Mouse (Mus musculus): ENCODE measurements around the gene Hist1h2bq. TPM values are rescaled to one million over a fixed set of nuclear protein-coding genes. Genes with fewer than 3 reads are reported as not detected.
"Not testable (repeated sequence)": the region's sequence is repeated elsewhere in the genome, so short reads cannot be mapped to it uniquely, and the experiment has no call there.

The Hist1h2bq gene
- 1.2 and 2.3 TPM in 2 replicates for polyA plus RNA-seq (2012; rRNA removed)

DNA sequence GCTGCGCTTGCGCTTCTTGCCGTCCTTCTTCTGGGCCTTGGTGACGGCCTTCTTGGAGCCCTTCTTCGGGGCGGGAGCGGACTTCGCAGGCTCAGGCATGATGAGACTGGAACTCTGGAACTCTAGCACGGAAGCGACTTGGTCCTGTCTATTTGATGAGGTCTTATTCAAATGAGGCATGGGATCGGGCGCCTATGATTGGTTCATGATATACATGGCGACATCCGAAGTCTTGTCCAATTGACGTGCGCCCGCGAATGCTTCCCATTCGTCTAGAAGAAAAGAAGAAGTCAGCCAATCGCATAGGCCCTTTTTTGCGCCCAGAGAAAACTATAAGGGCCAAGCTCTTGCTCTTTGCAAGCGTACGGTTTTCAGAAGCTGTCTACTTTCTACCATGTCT lies at the start of gene Hist1h2bq, which contains the start of gene Hist1h2ao:
Gene Hist1h2bq, minus strand, starts transcription at position 125 of the 400 bp plus-strand sequence.
Gene Hist1h2ao, plus strand, starts transcription at position 393 of the 400 bp plus-strand sequence.
- WGBS: no CpG with 5 or more reads among the region's 23 CpGs
- H3K4me1 ChIP-seq (ENCODE audit: control insufficient read depth, insufficient read depth, low read length); H3K4me3 ChIP-seq (replicated peaks; ENCODE audit: insufficient read depth, low read depth, low read length); DNase-seq; H3K27me3 ChIP-seq (ENCODE audit: control insufficient read depth, insufficient read depth, low read length); H3K27ac ChIP-seq (ENCODE audit: insufficient read depth, low read length): not testable (repeated sequence)

GRCm38 (mm10) chr13:21855698-21856162 lies 45.7 kb upstream of the Hist1h2bq start:
- Histone ChIP-seq H3K27ac (ENCODE audit: insufficient read depth, low read length) (0 out of 2 replicates have a peak overlapping the region, but pooled peaks have one; percentile 28), H3K4me1 (ENCODE audit: control insufficient read depth, insufficient read depth, low read length) (no peaks in the 10 kb centered on the region; the same call in 1 of the 2 replicates), H3K27me3 (ENCODE audit: control insufficient read depth, insufficient read depth, low read length) (no peaks in the 10 kb centered on the region), H3K4me3 (replicated peaks; ENCODE audit: insufficient read depth, low read depth, low read length) (peak overlapping the region; percentile 84)
- DNase-seq: peak; percentile 61 to 80
- TF ChIP-seq POLR2A (IDR thresholded peaks at IDR 0.05; ENCODE audit: borderline replicate concordance, insufficient read depth, low read length) (no peak), CTCF (IDR thresholded peaks at IDR 0.05; ENCODE audit: borderline replicate concordance, insufficient read depth, low read depth, low read length) (no peak)
- WGBS: 4% methylated on average over 15 of the region's 15 CpGs

DNA sequence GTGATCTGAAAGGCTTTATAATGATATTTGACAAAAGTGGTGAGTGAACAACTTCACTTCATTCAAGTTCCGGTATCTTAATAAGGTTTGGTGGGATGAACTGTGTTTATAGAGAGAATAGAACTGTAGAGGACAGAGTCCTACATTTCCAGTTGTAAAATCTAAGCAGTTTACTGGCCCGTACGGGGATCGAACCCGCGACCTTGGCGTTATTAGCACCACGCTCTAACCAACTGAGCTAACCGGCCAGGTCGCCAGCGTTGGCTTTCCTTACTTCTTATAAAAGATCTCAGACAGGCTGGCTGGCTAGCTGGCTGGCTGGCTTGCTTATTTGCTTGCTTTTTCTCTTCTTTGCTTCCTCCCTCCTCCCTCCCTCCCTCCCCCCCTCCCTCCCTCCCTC lies 45.1 kb upstream of the Hist1h2bq start:
- TF ChIP-seq CTCF (IDR thresholded peaks at IDR 0.05; ENCODE audit: borderline replicate concordance, insufficient read depth, low read depth, low read length) (no peak), POLR2A (IDR thresholded peaks at IDR 0.05; ENCODE audit: borderline replicate concordance, insufficient read depth, low read length) (no peak)
- H3K27me3 ChIP-seq (ENCODE audit: control insufficient read depth, insufficient read depth, low read length): no peaks in the 10 kb centered on the region
- peak; percentile 86 to 94 for DNase-seq
- H3K4me1 ChIP-seq (ENCODE audit: control insufficient read depth, insufficient read depth, low read length): no peaks in the 10 kb centered on the region; the same call in 1 of the 2 replicates
- H3K4me3 ChIP-seq (replicated peaks; ENCODE audit: insufficient read depth, low read depth, low read length): peak overlapping the region; percentile 84
- 5% methylated on average over 11 of the region's 11 CpGs for WGBS
- no peak overlapping the region for H3K27ac ChIP-seq (ENCODE audit: insufficient read depth, low read length)

GRCm38 (mm10) chr13:21852215-21852945 lies 42.4 kb upstream of the Hist1h2bq start:
- H3K4me3 ChIP-seq (replicated peaks; ENCODE audit: insufficient read depth, low read depth, low read length): no peak overlapping the region
- no peaks in the 10 kb centered on the region for H3K27me3 ChIP-seq (ENCODE audit: control insufficient read depth, insufficient read depth, low read length)
- no peaks in the 10 kb centered on the region; the same call in 1 of the 2 replicates for H3K4me1 ChIP-seq (ENCODE audit: control insufficient read depth, insufficient read depth, low read length)
- WGBS: 43% methylated on average over 3 of the region's 3 CpGs
- TF ChIP-seq POLR2A (IDR thresholded peaks at IDR 0.05; ENCODE audit: borderline replicate concordance, insufficient read depth, low read length) (no peak), CTCF (IDR thresholded peaks at IDR 0.05; ENCODE audit: borderline replicate concordance, insufficient read depth, low read depth, low read length) (no peak)
- no peak overlapping the region for H3K27ac ChIP-seq (ENCODE audit: insufficient read depth, low read length)
- DNase-seq: peak in 1 of 2 experiments; percentile 43

- not testable (repeated sequence) for DNase-seq; H3K27ac ChIP-seq (ENCODE audit: insufficient read depth, low read length)
- 34% methylated on average over 1 of the region's 1 CpGs for WGBS
Measured at GRCm38 (mm10) chr13:21850696-21851095, 40.7 kb upstream of the Hist1h2bq start.

DNA sequence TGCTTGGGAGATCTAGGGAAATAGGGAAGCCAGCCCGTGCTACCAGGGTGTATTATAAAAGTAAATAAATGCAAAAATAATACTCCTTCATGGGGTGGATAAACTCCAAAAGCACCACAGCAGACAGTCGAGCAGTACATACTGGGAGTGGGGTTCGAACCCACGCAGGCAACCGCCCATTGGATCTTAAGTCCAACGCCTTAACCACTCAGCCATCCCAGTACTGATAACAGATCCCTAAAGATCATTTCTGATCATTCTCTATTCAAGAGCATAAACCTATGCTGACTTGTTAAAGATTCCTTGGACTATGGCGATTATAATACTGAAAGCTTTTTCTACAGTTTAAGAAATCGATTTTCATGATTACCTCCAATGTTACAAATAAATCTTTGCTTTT lies 37.9 kb upstream of the Hist1h2bq start:
- H3K27me3 ChIP-seq (ENCODE audit: control insufficient read depth, insufficient read depth, low read length): no peaks in the 10 kb centered on the region
- H3K4me1 ChIP-seq (ENCODE audit: control insufficient read depth, insufficient read depth, low read length): no peaks in the 10 kb centered on the region; the same call in 1 of the 2 replicates
- H3K4me3 ChIP-seq (replicated peaks; ENCODE audit: insufficient read depth, low read depth, low read length): no peak overlapping the region
- WGBS: 38% methylated on average over 8 of the region's 8 CpGs
- no peak for DNase-seq
- H3K27ac ChIP-seq (ENCODE audit: insufficient read depth, low read length): no peak overlapping the region
- TF ChIP-seq CTCF (IDR thresholded peaks at IDR 0.05; ENCODE audit: borderline replicate concordance, insufficient read depth, low read depth, low read length) (no peak), POLR2A (IDR thresholded peaks at IDR 0.05; ENCODE audit: borderline replicate concordance, insufficient read depth, low read length) (no peak)

More at GRCm38 (mm10) chr13:21850696-21851095, 40.7 kb upstream of the Hist1h2bq start:
- H3K4me3 ChIP-seq (replicated peaks; ENCODE audit: insufficient read depth, low read depth, low read length); H3K4me1 ChIP-seq (ENCODE audit: control insufficient read depth, insufficient read depth, low read length); H3K27me3 ChIP-seq (ENCODE audit: control insufficient read depth, insufficient read depth, low read length): not testable (repeated sequence)

DNA sequence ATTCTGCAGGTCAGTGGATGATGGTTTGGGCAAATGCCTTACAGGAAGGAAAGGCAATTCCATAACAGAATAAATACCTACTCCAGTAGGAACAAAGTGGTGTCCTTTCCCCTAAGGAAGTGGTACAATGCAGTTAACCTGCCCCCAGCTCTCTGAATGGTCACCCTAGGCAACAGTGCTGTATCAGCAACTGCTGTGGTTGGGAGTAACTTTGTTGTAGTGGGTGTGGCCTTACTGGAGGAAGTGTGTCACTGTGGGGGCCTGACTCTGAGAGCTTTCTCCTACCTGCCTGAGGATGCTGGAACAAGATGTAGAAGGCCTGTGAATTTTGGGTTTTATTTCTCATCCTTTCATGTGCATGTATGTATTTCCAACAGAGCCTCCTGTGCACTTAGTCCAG lies 36.4 kb upstream of the Hist1h2bq start:
- H3K4me1 ChIP-seq (ENCODE audit: control insufficient read depth, insufficient read depth, low read length); H3K27ac ChIP-seq (ENCODE audit: insufficient read depth, low read length); H3K27me3 ChIP-seq (ENCODE audit: control insufficient read depth, insufficient read depth, low read length); H3K4me3 ChIP-seq (replicated peaks; ENCODE audit: insufficient read depth, low read depth, low read length); DNase-seq: not testable (repeated sequence)

DNA sequence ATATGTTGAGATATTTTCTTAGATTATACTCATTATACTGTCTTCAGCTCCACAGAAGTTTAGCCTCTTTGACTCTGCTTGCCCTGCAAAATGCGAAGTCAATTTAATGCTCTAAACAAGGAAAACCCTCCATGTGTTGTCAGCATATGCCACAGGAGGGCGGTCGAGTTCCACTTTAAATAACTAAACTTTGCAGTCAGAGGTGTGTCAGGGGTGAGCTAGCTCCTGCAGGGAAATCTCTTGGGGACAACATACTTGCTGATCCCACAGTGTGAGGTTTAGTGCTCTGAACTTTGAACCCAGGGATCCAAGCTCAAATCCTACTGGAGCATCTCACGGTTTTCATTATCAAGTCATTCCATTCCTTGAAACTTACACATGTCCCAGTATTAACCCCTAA lies 30.5 kb upstream of the Hist1h2bq start:
- not testable (repeated sequence) for H3K27ac ChIP-seq (ENCODE audit: insufficient read depth, low read length); H3K4me1 ChIP-seq (ENCODE audit: control insufficient read depth, insufficient read depth, low read length); H3K4me3 ChIP-seq (replicated peaks; ENCODE audit: insufficient read depth, low read depth, low read length); DNase-seq; H3K27me3 ChIP-seq (ENCODE audit: control insufficient read depth, insufficient read depth, low read length)
- no CpG with 5 or more reads among the region's 4 CpGs for WGBS

- no CpG with 5 or more reads among the region's 24 CpGs for WGBS
- H3K27ac ChIP-seq (ENCODE audit: insufficient read depth, low read length); H3K4me1 ChIP-seq (ENCODE audit: control insufficient read depth, insufficient read depth, low read length); DNase-seq; H3K27me3 ChIP-seq (ENCODE audit: control insufficient read depth, insufficient read depth, low read length); H3K4me3 ChIP-seq (replicated peaks; ENCODE audit: insufficient read depth, low read depth, low read length): not testable (repeated sequence)
Measured at GRCm38 (mm10) chr13:21833461-21833860, 23.5 kb upstream of the Hist1h2bq start, which contains the start of the genes Hist1h2ap and Hist1h2br. Gene Hist1h2ap (minus strand): TSS chr13:21833507. Gene Hist1h2br (plus strand): TSS chr13:21833743.
